Mouse (Mus musculus) left cerebral cortex, adult 8-10 months (tissue): Measurements from ENCODE around the gene Anln. TPM values are rescaled to one million over a fixed set of nuclear protein-coding genes. Genes with fewer than 3 reads are reported as not detected.
"Not testable (repeated sequence)": the region's sequence is repeated elsewhere in the genome, so short reads cannot be mapped to it uniquely, and the experiment has no call there.

ENCODE experiments used
- DNase-seq, 2 experiments: peaks; one replicate each; pipeline ENCODE4 v3.0.0; 2022; ENCODE audit warnings: low spot score in 2 of 2
- total RNA-seq, 4 experiments: library from RNA; stranded (reverse); gene quantifications; 2 replicates each; pipeline ENCODE4 v1.2.4; 2022

The Anln gene
- total RNA-seq, 4 experiments from 2014 or later = 23.0 to 32.2 (median 24.3) TPM

- DNase-seq = no peak
Observed at GRCm38 (mm10) chr9:22322381-22323211, 66.4 kb downstream of the Anln start.

- no peak for DNase-seq
Observed at GRCm38 (mm10) chr9:22319109-22319508, 69.9 kb downstream of the Anln start.

- DNase-seq = not testable (repeated sequence)
Observed at GRCm38 (mm10) chr9:22316047-22316446, 72.9 kb downstream of the Anln start.

GRCm38 (mm10) chr9:22314066-22314465 lies 74.9 kb downstream of the Anln start:
- DNase-seq = no peak

GRCm38 (mm10) chr9:22313218-22313617 lies 75.8 kb downstream of the Anln start:
- no peak for DNase-seq

- DNase-seq = no peak
Observed at GRCm38 (mm10) chr9:22309651-22310050, 79.3 kb downstream of the Anln start.

GRCm38 (mm10) chr9:22307920-22308262 lies 81.1 kb downstream of the Anln start:
- not testable (repeated sequence) for DNase-seq

- DNase-seq = peak; percentile 78 to 94
Observed at GRCm38 (mm10) chr9:22307156-22307919, 81.7 kb downstream of the Anln start, which contains the start of gene Zfp810. Gene Zfp810 (minus strand): TSS chr9:22307648.

GRCm38 (mm10) chr9:22306726-22307125 lies 82.3 kb downstream of the Anln start:
- no peak for DNase-seq

- DNase-seq = no peak
Observed at GRCm38 (mm10) chr9:22302199-22302598, 86.8 kb downstream of the Anln start.

Other genes starting within 250 kb of the Anln start
- 10 to 100 TPM; 41.6 to 49.3 (median 46.1) TPM for gene Pigyl, start 232.3 kb downstream of the Anln start, total RNA-seq
- gene Zfp872, start 201.1 kb downstream of the Anln start, total RNA-seq = under 1 TPM in 1 of 4 experiments, not detected in 3; 0.35 TPM
- 10 to 100 TPM; 17.9 to 26.0 (median 22.0) TPM for gene Zfp809, start 163.5 kb downstream of the Anln start, total RNA-seq
- gene Zfp599, start 129.3 kb downstream of the Anln start, total RNA-seq = 1 to 10 TPM; 4.3 to 5.7 (median 4.5) TPM
- 10 to 100 TPM; 15.5 to 21.8 (median 18.2) TPM for gene Zfp810, start 81.5 kb downstream of the Anln start, total RNA-seq
- 1 to 10 TPM; 5.5 to 7.3 (median 6.5) TPM for gene 9530077C05Rik, start 22.3 kb upstream of the Anln start, total RNA-seq
- not detected for gene Gm17545, start 65.1 kb upstream of the Anln start, total RNA-seq
- 10 to 100 TPM; 39.4 to 48.3 (median 46.1) TPM for gene Rp9, start 80.6 kb upstream of the Anln start, total RNA-seq
- 10 to 100 TPM; 48.2 to 51.0 (median 50.1) TPM for gene Bbs9, start 86.5 kb upstream of the Anln start, total RNA-seq